Mouse (Mus musculus): ENCODE data around the gene Nr0b2. TPM values are rescaled to one million over a fixed set of nuclear protein-coding genes. Genes with fewer than 3 reads are reported as not detected.
"Not testable (repeated sequence)": the region's sequence is repeated elsewhere in the genome, so short reads cannot be mapped to it uniquely, and the experiment has no call there.

The Nr0b2 gene
- polyA plus RNA-seq (2012; ENCODE audit: insufficient read depth, insufficient read length, missing spikeins): not detected in 2 replicates

- peak within 1 kb of the TSS; percentile 76 for H3K4me3 ChIP-seq (ENCODE audit: insufficient read depth, low read length)
- H3K4me1 ChIP-seq (ENCODE audit: control insufficient read depth, insufficient read depth, low read length): peaks cover 18% of the 10 kb centered on the region
- TF ChIP-seq POLR2A (IDR thresholded peaks at IDR 0.05; ENCODE audit: borderline replicate concordance, low read depth, low read length) (no peak), CTCF (IDR thresholded peaks at IDR 0.05; ENCODE audit: low read depth, low read length) (no peak)
- peak within 1 kb of the TSS; percentile 73 for H3K27ac ChIP-seq (ENCODE audit: insufficient read depth, low read depth, low read length)
These were observed at the start of gene Nr0b2 for GRCm38 (mm10) chr4:133552768-133553447. Gene Nr0b2, plus strand, starts transcription at chr4:133553376.

- TF ChIP-seq CTCF (IDR thresholded peaks at IDR 0.05; ENCODE audit: low read depth, low read length) (no peak), POLR2A (IDR thresholded peaks at IDR 0.05; ENCODE audit: borderline replicate concordance, low read depth, low read length) (no peak)
- Histone ChIP-seq H3K4me3 (ENCODE audit: insufficient read depth, low read length) (no peak overlapping the region), H3K4me1 (ENCODE audit: control insufficient read depth, insufficient read depth, low read length) (no peaks in the 10 kb centered on the region), H3K27ac (ENCODE audit: insufficient read depth, low read depth, low read length) (no peak overlapping the region)
These were observed 48.9 kb upstream of the Nr0b2 start for GRCm38 (mm10) chr4:133504300-133504699.

GRCm38 (mm10) chr4:133504755-133505485 lies 48.3 kb upstream of the Nr0b2 start:
- Histone ChIP-seq H3K27ac (ENCODE audit: insufficient read depth, low read depth, low read length) (no peak overlapping the region), H3K4me1 (ENCODE audit: control insufficient read depth, insufficient read depth, low read length) (no peaks in the 10 kb centered on the region), H3K4me3 (ENCODE audit: insufficient read depth, low read length) (no peak overlapping the region)
- TF ChIP-seq POLR2A (IDR thresholded peaks at IDR 0.05; ENCODE audit: borderline replicate concordance, low read depth, low read length) (no peak), CTCF (IDR thresholded peaks at IDR 0.05; ENCODE audit: low read depth, low read length) (no peak)

- no peak overlapping the region for H3K4me3 ChIP-seq (ENCODE audit: insufficient read depth, low read length)
- TF ChIP-seq POLR2A (IDR thresholded peaks at IDR 0.05; ENCODE audit: borderline replicate concordance, low read depth, low read length): no peak
- no peaks in the 10 kb centered on the region for H3K4me1 ChIP-seq (ENCODE audit: control insufficient read depth, insufficient read depth, low read length)
- no peak overlapping the region for H3K27ac ChIP-seq (ENCODE audit: insufficient read depth, low read depth, low read length)
These were observed 46.6 kb upstream of the Nr0b2 start for GRCm38 (mm10) chr4:133506573-133506972.

GRCm38 (mm10) chr4:133508990-133509389 lies 44.2 kb upstream of the Nr0b2 start:
- Histone ChIP-seq H3K4me1 (ENCODE audit: control insufficient read depth, insufficient read depth, low read length) (no peaks in the 10 kb centered on the region), H3K4me3 (ENCODE audit: insufficient read depth, low read length) (no peak overlapping the region), H3K27ac (ENCODE audit: insufficient read depth, low read depth, low read length) (no peak overlapping the region)
- TF ChIP-seq POLR2A (IDR thresholded peaks at IDR 0.05; ENCODE audit: borderline replicate concordance, low read depth, low read length) (no peak), CTCF (IDR thresholded peaks at IDR 0.05; ENCODE audit: low read depth, low read length) (no peak)

- TF ChIP-seq CTCF (IDR thresholded peaks at IDR 0.05; ENCODE audit: low read depth, low read length) (no peak), POLR2A (IDR thresholded peaks at IDR 0.05; ENCODE audit: borderline replicate concordance, low read depth, low read length) (no peak)
- no peak overlapping the region for H3K4me3 ChIP-seq (ENCODE audit: insufficient read depth, low read length)
- H3K27ac ChIP-seq (ENCODE audit: insufficient read depth, low read depth, low read length): no peak overlapping the region
- no peaks in the 10 kb centered on the region for H3K4me1 ChIP-seq (ENCODE audit: control insufficient read depth, insufficient read depth, low read length)
These were observed 42.1 kb upstream of the Nr0b2 start for GRCm38 (mm10) chr4:133511050-133511449.

- not testable (repeated sequence) for H3K4me1 ChIP-seq (ENCODE audit: control insufficient read depth, insufficient read depth, low read length); H3K4me3 ChIP-seq (ENCODE audit: insufficient read depth, low read length); H3K27ac ChIP-seq (ENCODE audit: insufficient read depth, low read depth, low read length)
These were observed 40.7 kb upstream of the Nr0b2 start for GRCm38 (mm10) chr4:133512511-133512910.

GRCm38 (mm10) chr4:133512972-133513371 lies 40.2 kb upstream of the Nr0b2 start:
- no peak overlapping the region for H3K27ac ChIP-seq (ENCODE audit: insufficient read depth, low read depth, low read length)
- no peak overlapping the region for H3K4me3 ChIP-seq (ENCODE audit: insufficient read depth, low read length)
- TF ChIP-seq CTCF (IDR thresholded peaks at IDR 0.05; ENCODE audit: low read depth, low read length) (peak; percentile 76), POLR2A (IDR thresholded peaks at IDR 0.05; ENCODE audit: borderline replicate concordance, low read depth, low read length) (no peak)
- H3K4me1 ChIP-seq (ENCODE audit: control insufficient read depth, insufficient read depth, low read length): no peaks in the 10 kb centered on the region

GRCm38 (mm10) chr4:133518601-133519368 lies 34.4 kb upstream of the Nr0b2 start, which contains the start of gene Kdf1:
Gene Kdf1, plus strand, starts transcription at chr4:133518963.
- H3K4me1 ChIP-seq (ENCODE audit: control insufficient read depth, insufficient read depth, low read length): no peaks in the 10 kb centered on the region
- peak within 1 kb of the TSS; percentile 44 for H3K4me3 ChIP-seq (ENCODE audit: insufficient read depth, low read length)
- H3K27ac ChIP-seq (ENCODE audit: insufficient read depth, low read depth, low read length): no peak within 1 kb of the TSS
- TF ChIP-seq POLR2A (IDR thresholded peaks at IDR 0.05; ENCODE audit: borderline replicate concordance, low read depth, low read length): no peak
- TF ChIP-seq CTCF (IDR thresholded peaks at IDR 0.05; ENCODE audit: low read depth, low read length): no peak

GRCm38 (mm10) chr4:133519369-133519665 lies 33.9 kb upstream of the Nr0b2 start:
- Histone ChIP-seq H3K4me1 (ENCODE audit: control insufficient read depth, insufficient read depth, low read length) (no peaks in the 10 kb centered on the region), H3K4me3 (ENCODE audit: insufficient read depth, low read length) (peak overlapping the region; percentile 44), H3K27ac (ENCODE audit: insufficient read depth, low read depth, low read length) (no peak overlapping the region)
- TF ChIP-seq POLR2A (IDR thresholded peaks at IDR 0.05; ENCODE audit: borderline replicate concordance, low read depth, low read length): no peak
- no peak for TF ChIP-seq CTCF (IDR thresholded peaks at IDR 0.05; ENCODE audit: low read depth, low read length)
